Mouse (Mus musculus) C2C12 (cell line): ENCODE measurements around the gene Ccnt2. TPM values are rescaled to one million over a fixed set of nuclear protein-coding genes. Genes with fewer than 3 reads are reported as not detected.

Experiments
- H3K27me3 ChIP-seq: one replicate; pipeline ENCODE4 v1.6.1; 2011; ENCODE audit not compliant: control insufficient read depth, insufficient read depth, insufficient read length
- H3K36me3 ChIP-seq: one replicate; pipeline ENCODE4 v1.6.1; 2011; ENCODE audit not compliant: control insufficient read depth, insufficient read depth
- H3K4me3 ChIP-seq: one replicate; pipeline ENCODE4 v1.5.1; 2011; ENCODE audit warnings: mild to moderate bottlenecking, control low read depth; ENCODE audit not compliant: poor library complexity, insufficient read depth, severe bottlenecking
- H3K79me2 ChIP-seq: one replicate; pipeline ENCODE4 v1.6.1; 2011; ENCODE audit not compliant: control insufficient read depth, insufficient read depth
- H3K79me3 ChIP-seq: one replicate; pipeline ENCODE4 v1.6.1; 2011; ENCODE audit warnings: low read depth, control low read depth
- H3ac ChIP-seq: one replicate; pipeline ENCODE3; 2011; ENCODE audit warnings: low read depth; ENCODE audit not compliant: control insufficient read depth, insufficient read length
- CEBPB ChIP-seq: IDR thresholded peaks from one replicate; pipeline ENCODE4 v1.6.1; 2011; ENCODE audit warnings: low read depth, mild to moderate bottlenecking, control low read depth, moderate library complexity
- CTCF ChIP-seq: IDR thresholded peaks from one replicate; pipeline ENCODE4 v1.5.1; 2011; ENCODE audit not compliant: control insufficient read depth, insufficient read depth, insufficient read length
- FOSL1 ChIP-seq: IDR thresholded peaks from one replicate; pipeline ENCODE4 v1.8.0; 2011; ENCODE audit warnings: mild to moderate bottlenecking, low read length; ENCODE audit not compliant: poor library complexity, insufficient read depth, severe bottlenecking
- MAX ChIP-seq: IDR thresholded peaks from one replicate; pipeline ENCODE4 v1.6.1; 2011; ENCODE audit warnings: mild to moderate bottlenecking, control low read depth
- MYOD1 ChIP-seq: IDR thresholded peaks from one replicate; pipeline ENCODE4 v1.6.1; 2011; ENCODE audit warnings: low read depth; ENCODE audit not compliant: control insufficient read depth, insufficient read length
- MYOG ChIP-seq: IDR thresholded peaks from one replicate; pipeline ENCODE4 v1.6.1; 2011; ENCODE audit not compliant: control insufficient read depth, insufficient read length; ENCODE audit errors: extremely low read depth
- USF1 ChIP-seq: IDR thresholded peaks from one replicate; pipeline ENCODE4 v1.6.1; 2011; ENCODE audit warnings: low read depth, mild to moderate bottlenecking, control low read depth, moderate library complexity
- polyA plus RNA-seq: library from polyadenylated mRNA; unstranded; fragments of >200 nt; fragmentation: generic; extraction: Trizol; gene quantifications from one replicate; pipeline ENCODE4 v1.2.1, GENCODE M21; 2012; ENCODE audit warnings: missing spikeins

Gene Ccnt2
- polyA plus RNA-seq, 1 experiment, result 6.0 TPM

DNA sequence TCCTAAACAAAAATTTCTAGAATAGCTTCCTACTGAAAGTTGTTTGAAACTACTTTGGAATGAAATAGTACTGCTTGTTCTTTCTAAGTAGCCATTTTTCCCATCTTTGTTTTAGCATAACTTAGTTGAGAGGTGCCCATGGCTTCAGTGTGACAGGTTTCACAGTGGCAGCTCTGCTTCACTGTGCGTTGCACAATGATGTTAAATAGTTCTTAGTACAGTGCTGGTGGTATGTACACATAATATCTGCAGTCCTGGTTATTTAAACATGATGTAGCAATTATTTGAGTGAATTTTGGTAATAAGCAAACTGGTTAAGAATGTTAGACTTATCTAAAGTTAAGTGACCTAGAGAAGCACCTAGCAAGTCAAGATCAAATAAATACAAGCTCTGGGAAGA lies 19.5 kb downstream of the Ccnt2 start:
- H3K36me3 ChIP-seq, result peaks cover 48% of the 10 kb centered on the region
- H3ac ChIP-seq, result no peak overlapping the region
- peaks cover 65% of the 10 kb centered on the region for H3K79me3 ChIP-seq
- no peak overlapping the region for H3K4me3 ChIP-seq
- no peak for TF ChIP-seq CEBPB
- TF ChIP-seq MAX, result no peak
- no peak for TF ChIP-seq FOSL1
- no peak for TF ChIP-seq CTCF
- TF ChIP-seq MYOD1, result no peak
- TF ChIP-seq MYOG, result no peak
- no peak for TF ChIP-seq USF1
- no peaks in the 10 kb centered on the region for H3K27me3 ChIP-seq
- H3K79me2 ChIP-seq, result peaks cover 84% of the 10 kb centered on the region

DNA sequence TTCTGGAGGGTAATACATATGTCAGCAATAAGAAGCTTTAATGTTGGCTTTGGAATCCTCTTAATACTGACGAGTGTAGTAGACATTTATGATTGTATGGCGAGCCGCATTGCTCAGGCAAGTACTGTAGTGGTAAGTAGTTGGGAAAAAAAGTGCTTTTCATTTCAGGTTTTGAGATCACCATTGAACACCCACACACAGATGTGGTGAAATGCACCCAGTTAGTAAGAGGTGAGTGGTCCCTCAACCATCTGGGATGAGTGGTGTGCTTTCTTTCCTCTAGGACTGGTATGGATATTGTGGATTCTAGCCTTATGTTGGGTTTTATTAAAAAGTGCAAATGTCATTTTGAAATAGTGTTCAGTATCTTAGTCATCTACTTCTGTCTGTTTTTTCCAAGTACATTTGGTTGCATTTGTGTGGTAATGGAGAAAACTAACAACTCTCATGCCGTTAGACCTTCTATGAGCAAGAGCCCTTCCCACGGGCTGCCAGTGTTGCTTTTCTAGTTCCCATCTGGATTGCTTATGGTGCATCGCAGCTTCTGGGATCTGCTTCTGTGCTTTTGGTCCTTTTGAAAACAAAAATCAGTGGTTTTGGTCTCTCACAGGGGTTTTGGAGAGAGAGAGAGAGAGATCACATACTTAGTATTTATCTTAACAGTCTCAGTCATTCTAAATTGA lies 21.3 kb downstream of the Ccnt2 start:
- Histone ChIP-seq H3K79me2 (peaks cover 66% of the 10 kb centered on the region), H3K79me3 (peaks cover 47% of the 10 kb centered on the region), H3K36me3 (peaks cover 64% of the 10 kb centered on the region), H3K4me3 (no peak overlapping the region), H3K27me3 (no peaks in the 10 kb centered on the region), H3ac (no peak overlapping the region)
- no peak for TF ChIP-seq USF1
- TF ChIP-seq FOSL1, result no peak
- TF ChIP-seq MAX, result no peak
- no peak for TF ChIP-seq CTCF
- no peak for TF ChIP-seq CEBPB
- TF ChIP-seq MYOG, result no peak
- TF ChIP-seq MYOD1, result no peak

DNA sequence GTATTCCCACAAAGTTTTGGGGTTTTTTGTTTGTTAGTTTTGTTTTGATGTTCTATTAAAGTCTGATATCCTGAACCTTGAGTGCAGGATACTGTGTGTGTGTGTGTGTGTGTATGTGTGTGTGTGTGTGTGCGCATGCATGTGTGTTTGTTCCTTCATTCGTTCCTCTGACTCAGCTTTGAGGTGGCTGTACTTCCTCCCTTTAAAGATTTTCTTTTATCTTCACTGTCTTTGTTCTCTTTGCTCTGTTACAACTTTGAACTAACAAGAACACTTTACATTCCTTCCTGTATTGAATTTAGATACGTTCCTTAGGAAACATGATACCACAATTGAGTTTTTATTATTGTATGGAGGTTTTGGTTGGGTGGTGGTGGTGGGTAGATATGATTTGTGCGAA lies 22.4 kb downstream of the Ccnt2 start:
- Histone ChIP-seq H3ac (no peak overlapping the region), H3K36me3 (peaks cover 73% of the 10 kb centered on the region), H3K79me3 (peaks cover 36% of the 10 kb centered on the region)

DNA sequence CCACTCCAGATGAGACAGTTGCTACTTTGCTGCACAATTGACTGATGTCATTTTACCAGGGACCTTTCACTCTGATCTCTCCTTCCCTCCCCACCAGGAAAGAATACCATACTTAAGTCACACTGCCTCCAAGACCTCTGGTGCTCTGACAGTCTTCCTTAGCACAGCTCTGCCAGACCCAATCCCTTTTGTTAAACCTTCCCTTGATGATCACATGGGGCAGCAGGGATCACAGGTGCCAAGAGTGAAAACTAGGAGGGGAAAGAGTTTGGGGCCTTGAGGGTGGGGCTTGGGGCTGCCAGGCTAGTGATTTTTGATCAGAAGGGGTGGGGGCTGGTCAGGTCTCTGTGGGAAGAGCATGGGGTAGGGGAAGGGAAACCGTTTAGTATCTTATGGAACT lies 22.8 kb downstream of the Ccnt2 start:
- Histone ChIP-seq H3K79me3 (peaks cover 32% of the 10 kb centered on the region), H3K79me2 (peaks cover 51% of the 10 kb centered on the region), H3K4me3 (no peak overlapping the region), H3K27me3 (no peaks in the 10 kb centered on the region), H3K36me3 (peaks cover 73% of the 10 kb centered on the region), H3ac (no peak overlapping the region)
- TF ChIP-seq MAX (no peak), FOSL1 (no peak), USF1 (no peak), MYOG (no peak), CTCF (no peak), CEBPB (no peak), MYOD1 (no peak)

More for the DNA sequence above, 22.4 kb downstream of the Ccnt2 start:
- H3K27me3 ChIP-seq, result no peaks in the 10 kb centered on the region
- TF ChIP-seq MYOD1, result no peak
- no peak for TF ChIP-seq MAX
- TF ChIP-seq MYOG, result no peak
- no peak for TF ChIP-seq CTCF
- TF ChIP-seq USF1, result no peak
- TF ChIP-seq CEBPB, result no peak
- no peak for TF ChIP-seq FOSL1
- no peak overlapping the region for H3K4me3 ChIP-seq
- peaks cover 55% of the 10 kb centered on the region for H3K79me2 ChIP-seq

DNA sequence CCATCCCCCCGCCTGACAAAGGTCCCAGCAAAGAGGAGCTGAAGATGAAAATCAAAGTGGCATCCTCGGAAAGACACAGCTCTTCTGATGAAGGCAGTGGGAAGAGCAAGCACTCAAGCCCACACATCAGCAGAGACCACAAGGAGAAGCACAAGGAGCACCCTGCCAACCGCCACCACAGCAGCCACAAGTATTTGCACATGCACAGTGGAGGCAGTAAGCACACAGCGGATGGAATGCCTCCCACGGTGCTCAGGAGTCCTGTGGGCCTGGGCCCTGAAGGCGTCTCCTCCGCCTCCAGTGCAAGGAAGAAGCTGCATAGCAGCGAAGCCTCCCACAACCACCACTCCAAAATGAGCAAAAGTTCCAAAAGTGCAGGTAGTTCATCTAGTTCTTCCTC lies 29.0 kb downstream of the Ccnt2 start:
- peaks cover 4% of the 10 kb centered on the region for H3K79me3 ChIP-seq
- peaks cover 82% of the 10 kb centered on the region for H3K36me3 ChIP-seq
- no peaks in the 10 kb centered on the region for H3K27me3 ChIP-seq
- H3ac ChIP-seq, result no peak overlapping the region
- H3K79me2 ChIP-seq, result peaks cover 10% of the 10 kb centered on the region
- no peak overlapping the region for H3K4me3 ChIP-seq
- TF ChIP-seq MYOD1, result no peak

DNA sequence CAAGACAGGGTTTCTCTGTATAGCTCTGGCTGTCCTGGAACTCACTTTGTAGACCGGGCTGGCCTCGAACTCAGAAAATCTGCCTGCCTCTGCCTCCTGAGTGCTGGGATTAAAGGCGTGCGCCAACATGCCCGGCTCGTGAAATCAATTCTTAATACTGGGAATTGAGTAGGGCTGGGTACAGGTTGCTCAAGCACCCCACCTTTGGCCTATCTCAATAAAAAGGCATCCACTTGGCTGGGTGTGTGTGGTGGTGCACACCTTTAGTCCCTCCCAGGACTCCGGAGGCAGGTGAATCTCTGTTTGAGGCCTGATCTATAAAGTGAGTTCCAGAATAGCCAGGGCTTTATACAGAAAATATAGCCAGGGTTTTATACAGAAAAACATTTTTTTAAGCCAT lies 34.7 kb downstream of the Ccnt2 start:
- Histone ChIP-seq H3K27me3 (no peaks in the 10 kb centered on the region), H3ac (no peak overlapping the region), H3K79me3 (peaks cover 4% of the 10 kb centered on the region), H3K79me2 (peaks cover under 1% of the 10 kb centered on the region), H3K36me3 (peaks cover 30% of the 10 kb centered on the region), H3K4me3 (no peak overlapping the region)
- TF ChIP-seq MYOD1 (no peak), MAX (no peak), CEBPB (no peak), MYOG (no peak), FOSL1 (no peak), CTCF (no peak), USF1 (no peak)
